Mouse (Mus musculus) skeletal muscle tissue, adult 2 months (tissue): ENCODE results near the gene Peli1.
"Not testable (repeated sequence)": the region's sequence is repeated elsewhere in the genome, so short reads cannot be mapped to it uniquely, and the experiment has no call there.

ENCODE experiments used
- DNase-seq: peaks from one replicate; pipeline ENCODE4 v3.0.0-alpha.2; 2012; ENCODE audit warnings: low read depth, low spot score

Gene Peli1

DNA sequence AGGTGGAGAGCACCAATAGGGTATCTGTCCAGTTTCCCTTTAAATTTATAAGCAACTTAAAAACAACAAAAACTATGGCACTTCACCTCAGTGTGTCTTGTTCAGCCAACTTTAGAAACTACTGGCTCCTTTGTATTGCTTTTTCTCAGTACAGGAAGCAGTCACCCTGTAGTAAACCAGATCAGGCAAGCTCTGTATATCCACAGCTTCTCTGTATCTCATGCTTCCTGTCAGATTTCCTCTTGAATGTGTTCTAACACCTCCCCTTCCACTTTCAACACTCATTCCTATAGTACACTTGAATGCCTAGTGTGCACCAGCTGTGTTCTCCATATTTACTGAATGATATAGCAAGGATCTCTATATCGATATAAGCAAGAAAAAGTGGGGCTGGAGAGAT, 60.6 kb downstream of the Peli1 start:
- no peak for DNase-seq

DNA sequence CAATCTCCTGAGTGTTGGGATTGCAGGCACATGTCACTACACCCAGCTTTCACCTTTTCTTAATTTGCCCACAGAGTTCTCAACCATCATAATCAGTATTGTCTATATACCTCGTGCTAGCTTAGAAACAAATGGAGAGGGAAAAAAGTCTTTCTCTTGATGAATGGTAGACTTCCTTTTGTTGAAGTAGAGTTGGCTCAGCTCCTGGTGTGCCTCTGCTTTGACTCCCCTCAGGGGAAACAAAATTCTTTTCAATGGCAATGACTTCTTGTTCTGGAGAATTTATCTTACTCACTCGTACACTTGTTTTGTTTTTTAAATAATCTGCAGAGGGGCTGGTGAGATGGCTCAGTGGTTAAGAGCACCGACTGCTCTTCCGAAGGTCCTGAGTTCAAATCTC, 62.0 kb downstream of the Peli1 start:
- DNase-seq, result no peak

DNA sequence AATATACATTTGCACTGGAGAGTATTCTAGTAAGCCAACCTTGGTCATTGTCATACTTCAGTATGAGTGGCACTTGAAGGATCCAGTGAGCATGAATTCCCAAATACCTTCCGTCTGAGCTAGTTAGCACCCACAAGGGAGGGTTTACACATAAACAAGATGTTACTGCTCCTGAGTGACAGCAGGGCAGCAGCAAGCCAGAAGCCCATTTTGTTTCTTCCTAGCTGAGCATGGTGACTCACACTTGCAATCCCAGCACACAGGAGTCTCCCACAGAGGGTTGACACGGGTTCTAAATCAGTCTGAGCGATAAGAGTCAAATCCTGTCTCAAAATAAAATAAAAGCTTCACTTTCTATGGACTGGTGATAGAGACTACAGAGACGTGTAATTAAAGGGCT, 66.5 kb downstream of the Peli1 start:
- no peak for DNase-seq

DNA sequence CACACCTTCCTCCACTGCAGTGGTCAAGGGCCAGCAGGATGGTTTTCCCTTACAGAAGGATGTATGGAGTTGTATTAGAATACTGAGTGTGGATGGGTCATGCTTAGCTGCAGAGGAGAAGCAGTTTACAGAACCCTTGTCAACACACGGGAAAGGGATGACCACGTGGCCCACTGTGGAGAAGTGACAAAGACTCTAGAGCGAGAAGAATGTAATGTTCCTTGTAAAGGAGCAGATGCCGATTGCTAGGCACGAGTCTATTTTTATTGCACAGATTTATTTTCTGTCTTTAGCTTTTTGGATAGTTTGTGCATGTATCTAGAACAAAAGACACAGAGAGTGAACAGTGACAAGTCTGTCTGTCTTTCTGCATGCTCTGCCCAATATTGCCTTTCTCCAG, 71.0 kb downstream of the Peli1 start:
- DNase-seq, result no peak

DNA sequence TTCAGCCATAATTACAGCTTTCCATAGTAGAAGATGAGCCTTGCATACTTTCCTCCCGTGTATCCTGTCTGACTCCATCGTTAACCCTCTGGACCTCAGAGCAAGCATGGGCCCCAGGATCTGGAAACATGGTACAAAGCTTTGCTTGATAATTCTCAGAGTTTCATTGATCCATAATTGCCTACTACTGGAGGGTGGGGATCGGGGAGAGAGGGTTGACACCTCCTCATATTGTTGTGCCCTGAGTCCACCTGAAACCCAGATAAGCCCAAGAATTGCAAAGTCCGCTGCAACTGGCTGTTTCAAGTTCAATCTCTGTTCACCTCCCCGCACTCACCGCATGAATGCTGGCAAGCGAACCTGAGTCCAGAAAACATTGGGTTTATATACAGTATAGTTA, 72.1 kb downstream of the Peli1 start:
- DNase-seq, result no peak

DNA sequence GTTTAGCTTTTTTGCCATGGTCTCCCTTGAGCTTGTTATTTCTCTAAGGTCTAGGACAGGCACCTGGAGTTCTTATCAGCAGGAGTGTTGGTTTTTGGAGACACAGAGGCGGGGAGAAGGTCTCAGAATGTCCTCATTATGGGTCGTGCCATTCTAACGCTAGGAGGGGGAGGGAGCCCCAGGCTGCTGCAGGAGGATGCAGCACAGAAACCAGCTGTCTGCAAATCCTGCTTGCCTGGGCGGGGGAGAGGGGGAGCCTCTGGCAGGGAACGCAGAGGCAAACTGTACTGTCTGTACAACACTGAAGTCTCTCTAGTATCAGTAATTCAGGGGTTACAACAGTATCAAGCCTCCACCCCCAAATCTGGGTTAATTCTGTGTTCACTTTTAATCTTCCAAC, 72.6 kb downstream of the Peli1 start:
- no peak for DNase-seq

DNA sequence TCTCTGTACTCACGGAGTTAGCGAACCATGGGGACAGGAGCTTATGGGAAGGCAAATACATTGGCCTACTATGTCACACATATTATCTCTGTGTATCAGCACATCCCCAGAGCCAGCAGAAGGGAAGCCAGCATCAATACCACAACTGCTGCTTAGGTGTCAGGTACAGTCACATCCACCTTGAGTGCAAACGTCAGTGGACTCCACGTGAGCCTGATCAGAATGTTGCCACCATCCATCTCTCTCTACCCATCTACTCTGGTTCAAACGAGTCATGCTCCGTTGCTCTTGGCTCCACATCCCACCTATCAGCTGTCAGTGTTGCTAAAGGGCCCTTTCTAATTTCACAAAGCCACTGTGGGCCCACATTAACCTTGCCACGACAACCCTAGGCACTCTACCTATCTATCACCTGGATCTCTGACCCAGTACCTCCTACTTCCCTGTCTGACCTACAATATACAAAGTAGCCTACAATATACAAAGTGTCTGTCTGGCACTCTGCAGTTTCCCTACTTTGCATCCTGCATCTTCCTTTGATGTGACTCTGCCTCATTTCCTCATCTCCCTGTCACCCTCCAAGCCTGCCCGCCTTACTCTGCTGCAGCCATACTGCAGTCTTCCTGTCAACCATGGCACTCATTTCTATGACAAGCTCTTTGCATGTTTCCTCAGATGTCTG, 73.4 kb downstream of the Peli1 start:
- no peak for DNase-seq

DNA sequence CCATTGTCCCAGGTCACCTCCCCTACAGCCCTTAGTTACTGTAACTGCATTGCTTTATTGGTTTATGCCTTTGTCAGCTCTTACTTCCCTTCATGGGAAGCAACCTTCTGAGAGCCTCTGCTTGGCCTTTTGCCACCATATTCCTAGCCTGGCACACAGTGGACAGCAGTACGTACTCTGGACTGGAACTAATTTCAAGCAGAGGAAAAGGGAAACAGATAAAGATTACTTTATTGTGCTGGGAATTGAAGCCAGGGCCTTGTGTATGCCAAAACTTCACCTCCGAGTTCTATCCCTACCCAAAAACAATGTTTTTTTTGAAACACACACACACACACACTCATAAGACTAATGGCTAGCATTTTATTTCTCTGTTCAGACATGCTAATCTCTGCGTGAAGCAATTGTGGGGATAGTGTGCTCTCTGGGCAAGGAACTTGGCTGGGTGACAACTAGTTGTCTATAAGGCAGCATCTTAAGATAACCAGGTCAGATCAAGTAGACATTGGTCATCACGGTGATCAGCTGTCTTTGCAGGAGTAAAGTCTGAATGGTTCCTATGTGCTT, 74.0 kb downstream of the Peli1 start:
- no peak for DNase-seq

DNA sequence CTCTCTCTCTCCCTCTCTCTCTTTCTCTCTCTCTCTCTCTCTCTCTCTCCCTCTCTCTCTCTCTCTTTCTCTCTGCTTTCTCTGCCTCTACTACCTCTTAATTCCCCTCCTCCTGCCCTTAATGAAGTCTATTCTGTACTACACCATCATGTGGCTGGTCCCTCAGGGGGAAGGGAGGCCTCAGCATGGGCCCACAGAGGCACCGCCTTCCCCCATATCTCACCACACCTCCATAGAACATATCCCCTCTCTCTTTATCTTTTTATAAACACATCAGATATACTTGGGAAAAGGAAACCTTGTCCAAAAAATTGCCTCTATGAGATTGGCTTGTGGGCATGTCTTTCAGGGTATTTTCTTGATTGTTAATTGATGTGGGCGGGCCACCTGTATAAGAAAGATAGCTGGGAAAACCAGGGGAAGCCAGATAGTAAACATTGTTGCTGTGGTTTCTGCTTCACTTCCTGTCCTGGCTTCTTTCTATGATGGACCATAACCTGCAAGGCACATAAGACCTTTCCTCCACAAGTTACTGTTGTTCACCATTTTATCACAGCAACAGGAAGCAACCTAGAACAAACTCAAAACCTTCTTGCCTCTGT, 75.5 kb downstream of the Peli1 start:
- DNase-seq, result no peak

DNA sequence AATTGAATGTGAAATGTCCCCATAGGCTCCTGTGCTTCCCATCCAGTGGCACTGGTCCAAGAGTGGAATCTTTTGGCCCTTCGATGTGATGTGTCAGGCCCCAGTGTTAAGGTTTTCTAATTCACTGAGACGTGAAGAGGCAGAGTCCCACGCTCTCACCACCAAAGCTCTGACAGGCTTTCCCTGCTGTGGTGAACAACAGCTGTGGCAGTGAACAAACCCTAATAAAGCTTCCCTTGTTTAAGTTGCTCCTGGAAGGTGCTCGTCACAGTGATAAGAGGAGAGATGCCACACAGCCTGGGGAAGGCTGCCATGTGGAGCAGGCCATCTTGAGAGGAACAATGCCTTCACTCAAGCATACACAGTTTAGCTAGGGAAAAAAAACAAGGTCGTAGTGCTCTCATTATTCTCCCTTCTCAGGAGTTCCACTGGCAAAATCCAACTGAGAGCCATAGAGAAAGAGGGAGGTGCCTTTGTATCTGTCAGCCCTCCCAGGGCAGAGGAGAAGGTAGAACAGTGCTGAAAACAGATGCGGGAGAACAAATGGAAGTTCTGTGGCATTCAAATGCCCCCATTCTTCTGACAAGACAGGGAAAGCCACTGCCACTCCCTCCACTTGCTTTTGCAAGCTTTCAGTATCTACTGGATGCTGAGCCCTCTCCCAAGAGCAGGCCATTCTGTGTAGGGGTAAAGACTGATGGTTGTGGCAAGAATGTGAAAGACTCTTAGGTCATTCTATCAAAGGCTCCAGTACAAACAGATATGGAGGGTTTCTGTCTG, 77.9 kb downstream of the Peli1 start:
- no peak for DNase-seq

DNA sequence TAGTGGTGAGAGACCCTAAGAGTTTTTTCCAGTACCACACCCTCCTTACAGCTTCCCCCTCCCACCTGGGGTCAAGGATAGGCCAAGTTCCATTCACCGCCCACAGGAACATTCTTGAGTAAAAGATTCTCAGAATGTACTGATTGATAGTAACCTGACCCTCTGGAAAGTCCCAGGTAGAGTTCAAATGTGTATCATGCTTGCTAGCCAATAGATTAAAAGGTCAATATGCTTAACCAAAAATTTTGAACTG, 78.4 kb downstream of the Peli1 start:
- DNase-seq, result not testable (repeated sequence)

DNA sequence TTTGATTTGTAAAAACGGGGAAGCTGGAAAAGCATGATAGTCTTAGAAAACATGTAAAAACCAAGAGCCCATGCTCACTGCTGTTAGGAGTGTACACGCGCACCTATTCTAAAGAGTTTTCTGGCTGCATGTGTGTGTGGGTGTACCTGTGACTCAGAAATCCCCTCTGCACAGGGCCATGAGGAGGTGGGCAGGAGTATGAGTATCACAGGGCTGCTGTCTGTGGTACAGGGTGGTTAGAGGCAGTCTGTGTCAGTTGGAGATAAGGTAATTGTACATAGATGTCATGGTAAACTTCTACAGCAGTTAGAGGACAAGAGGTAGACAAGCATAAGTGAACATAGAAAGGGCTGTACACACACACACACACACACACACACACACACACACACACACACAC, 81.2 kb downstream of the Peli1 start:
- DNase-seq, result no peak

DNA sequence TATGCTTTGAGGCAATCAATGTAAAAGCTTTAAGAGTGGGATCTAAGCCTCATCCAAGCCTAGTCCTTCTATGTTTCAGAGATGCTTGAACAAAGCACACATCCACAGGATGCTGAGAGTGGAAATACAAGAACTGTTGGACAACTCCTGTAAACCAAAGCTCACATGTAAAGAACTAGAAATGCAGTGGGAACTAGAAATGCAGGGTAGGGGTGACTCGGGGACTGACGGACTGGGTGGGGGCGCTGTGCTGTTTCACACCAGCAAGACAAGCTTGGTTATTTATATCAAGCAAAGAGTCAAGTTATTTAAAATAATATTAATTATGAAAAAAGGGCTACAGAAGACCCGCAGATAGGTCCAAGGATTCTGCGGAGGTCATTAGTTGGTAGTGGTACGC, 82.8 kb downstream of the Peli1 start:
- no peak for DNase-seq

DNA sequence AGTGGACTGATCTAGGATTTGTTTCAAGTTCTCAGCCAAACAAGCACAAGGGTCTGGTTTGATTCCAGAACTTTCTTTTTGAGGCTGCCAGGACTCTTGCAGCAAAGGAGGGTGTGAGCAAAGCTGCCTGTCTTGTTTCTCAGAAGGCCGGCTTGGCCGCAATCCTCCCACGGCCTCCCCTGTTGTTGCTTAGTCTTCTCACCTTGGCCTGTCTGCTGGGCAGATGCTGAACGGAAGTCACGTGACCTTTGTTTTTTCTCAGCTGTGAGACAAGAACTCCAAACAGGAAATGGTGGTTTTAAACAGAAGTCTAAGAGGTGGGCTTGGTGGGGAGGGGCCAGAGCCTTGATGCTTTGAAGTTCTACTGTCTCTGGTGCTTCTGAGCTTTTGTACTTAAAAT, 83.3 kb downstream of the Peli1 start:
- peak; percentile 64 for DNase-seq

DNA sequence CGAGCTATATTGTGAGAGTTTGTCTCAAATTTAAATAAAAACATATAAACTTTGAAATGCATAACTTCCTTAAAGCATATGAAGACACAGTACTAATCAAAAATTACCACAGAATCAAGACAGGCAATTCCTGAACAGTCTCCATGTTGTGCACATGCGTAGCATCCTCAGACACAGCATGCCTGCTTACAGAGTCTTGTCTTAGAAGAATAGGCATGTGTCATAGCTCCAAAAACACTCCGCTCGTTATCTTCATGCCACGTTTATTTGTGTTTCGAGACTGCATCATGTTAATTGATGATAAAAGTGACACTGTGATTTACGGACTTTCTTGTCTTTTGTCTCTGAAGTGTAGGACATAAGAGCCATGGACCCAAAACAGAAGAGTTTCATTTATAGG, 84.0 kb downstream of the Peli1 start:
- no peak for DNase-seq

DNA sequence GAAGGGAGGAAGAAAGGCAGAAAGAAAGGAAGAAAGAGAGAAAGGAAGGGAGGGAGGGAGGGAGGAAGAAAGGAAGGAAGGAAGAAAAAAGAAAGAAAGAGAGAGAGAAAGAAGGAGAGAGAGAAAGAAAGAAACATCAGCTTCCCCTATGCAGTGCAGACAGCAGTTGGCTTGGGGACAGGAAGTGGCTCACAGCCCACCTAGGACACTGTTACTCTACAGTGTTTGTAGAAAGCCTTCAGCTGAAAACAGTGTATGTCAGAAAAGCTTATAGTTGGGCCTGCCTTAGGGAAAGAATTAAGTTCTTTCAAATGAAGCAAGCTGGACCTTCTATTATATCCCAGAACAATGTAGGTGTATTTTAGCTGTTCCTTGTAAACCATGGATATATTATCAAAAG, 85.4 kb downstream of the Peli1 start:
- no peak for DNase-seq

DNA sequence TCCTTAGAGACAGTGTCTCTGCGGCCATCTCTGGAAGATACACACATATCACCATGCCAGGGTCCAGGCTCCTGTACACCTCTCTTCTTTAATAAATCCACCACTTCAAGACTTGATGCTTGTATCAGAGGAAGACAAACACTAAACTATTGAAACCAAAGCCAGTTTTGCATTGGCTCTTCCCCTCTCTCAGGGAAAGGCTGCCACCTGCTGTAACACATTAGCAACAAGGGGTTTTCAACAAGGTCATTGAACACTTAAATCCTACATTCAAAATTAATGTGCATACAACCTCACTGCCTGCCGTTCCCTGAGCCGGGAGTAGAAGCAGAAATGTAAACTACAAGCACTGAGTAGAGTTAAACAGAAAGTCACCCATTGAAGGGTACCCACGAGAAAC, 87.3 kb downstream of the Peli1 start:
- peak; percentile 18 for DNase-seq

DNA sequence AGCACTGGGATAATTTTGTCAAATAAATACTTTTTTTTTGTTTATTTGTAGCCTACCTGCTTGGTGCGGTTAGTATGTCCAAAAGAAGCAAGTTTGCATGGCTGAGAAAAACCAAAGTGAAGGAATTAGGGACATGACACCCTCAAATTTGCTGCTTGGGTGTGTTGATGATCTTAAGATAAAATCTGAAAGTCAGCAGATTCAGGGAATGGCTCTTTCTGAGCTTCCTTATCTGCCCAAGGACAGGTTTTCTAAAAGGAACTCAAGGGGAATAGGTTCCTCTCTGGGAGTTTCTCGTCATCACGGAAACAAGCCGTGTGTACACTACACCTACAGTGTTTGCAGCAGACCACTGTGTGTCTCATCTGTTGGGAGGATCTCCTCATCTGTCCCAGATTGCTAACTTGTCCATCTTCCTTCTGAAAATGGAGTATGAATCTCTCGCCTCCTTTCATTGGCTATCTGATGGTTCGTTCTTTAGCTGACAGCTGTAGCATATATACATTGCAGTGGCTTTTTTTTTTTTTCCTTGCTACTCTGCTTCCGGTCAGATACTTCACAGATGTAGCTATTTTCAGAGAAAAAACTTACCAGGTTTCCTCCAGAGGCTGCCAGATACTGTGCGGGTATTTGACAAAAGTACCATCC, 88.0 kb downstream of the Peli1 start:
- no peak for DNase-seq

DNA sequence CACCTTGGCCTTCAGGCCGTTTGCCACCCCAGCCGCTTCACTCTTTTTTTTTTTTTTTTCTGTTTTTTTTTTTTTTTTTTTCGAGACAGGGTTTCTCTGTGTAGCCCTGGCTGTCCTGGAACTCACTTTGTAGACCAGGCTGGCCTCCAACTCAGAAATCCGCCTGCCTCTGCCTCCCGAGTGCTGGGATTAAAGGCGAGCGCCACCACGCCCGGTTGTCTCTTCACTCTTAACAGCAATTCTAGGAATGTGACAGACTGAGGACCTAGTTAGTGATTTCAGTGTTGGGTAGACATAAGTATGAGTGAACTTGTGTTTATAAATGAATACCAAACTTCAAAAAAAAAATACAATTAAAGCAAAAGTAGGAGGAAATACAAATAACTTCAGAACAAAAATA, 88.8 kb downstream of the Peli1 start:
- not testable (repeated sequence) for DNase-seq

DNA sequence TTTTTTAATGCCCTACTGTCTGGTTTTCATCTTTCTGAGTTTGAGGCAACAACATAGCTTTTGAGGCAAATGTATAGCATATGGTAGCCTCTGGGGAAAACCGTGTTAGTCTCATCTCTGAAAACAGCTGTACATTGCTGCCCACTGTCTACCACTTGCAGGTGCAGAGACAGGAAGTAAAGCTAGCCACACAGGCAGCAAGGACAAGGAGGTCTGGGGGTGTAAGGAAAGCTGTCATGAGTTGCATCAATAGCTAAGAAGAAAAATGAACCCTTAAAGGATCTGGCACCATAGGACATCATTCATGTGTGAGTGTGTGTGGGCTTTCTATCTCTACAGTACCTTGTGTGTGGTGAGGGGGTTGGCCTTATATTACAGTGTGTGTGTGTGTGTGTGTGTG, 89.6 kb downstream of the Peli1 start:
- peak; percentile 5 for DNase-seq

DNA sequence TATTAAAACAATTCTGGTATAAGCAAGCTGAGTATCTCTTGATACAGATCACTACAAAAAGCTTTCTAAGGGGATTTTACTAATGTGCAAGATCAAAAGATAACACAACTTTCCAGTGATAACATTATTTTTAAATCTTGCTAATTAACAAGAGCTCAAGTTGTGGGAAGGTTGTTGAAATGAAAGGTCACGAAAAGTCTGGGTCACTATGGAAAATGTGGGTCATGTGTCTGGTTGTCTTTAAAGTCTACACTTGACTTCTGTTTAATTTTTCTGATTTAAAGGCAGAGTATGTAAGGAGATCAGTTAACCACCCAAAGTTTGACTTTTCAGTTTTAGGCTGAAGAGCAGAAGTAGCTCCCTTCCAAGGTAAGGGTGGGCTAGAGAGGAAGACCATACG, 90.5 kb downstream of the Peli1 start:
- no peak for DNase-seq

DNA sequence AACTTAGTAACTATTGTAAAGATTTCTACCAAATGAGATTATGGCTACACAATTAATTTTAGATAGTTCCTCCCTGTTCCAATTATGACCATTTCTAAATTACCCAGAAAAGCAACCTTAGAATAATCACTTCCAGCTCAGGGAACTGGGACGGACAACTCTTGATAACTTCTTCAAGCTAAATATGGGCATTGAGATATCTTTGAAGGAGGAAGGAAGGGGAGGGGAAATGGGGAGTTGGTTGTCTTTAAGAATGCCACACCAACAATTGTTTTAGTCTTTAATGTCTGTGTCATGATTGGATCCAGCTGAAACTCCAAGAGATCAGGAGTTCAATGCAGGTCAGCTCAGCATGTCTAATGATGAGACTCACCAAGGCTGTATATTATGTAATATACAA, 91.6 kb downstream of the Peli1 start:
- no peak for DNase-seq

DNA sequence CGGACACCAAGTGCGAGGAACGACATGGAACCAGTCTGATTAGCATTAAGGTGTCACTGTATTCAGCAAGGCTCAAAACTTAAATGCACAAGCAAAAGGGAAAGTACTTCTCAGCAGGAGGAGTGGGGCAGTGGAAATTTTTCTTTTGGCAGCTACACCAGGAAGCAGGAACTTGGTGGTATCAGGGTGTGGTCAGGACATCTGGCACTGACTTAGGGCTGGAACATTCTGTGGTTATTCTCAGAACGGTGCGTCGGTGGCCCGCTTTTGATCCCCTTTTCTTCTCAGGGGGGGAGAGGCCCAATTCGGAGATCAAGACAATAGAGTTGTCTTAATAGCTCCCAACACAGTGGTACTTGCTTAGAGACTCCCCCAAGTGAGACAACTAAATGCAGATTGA, 100.7 kb downstream of the Peli1 start:
- not testable (repeated sequence) for DNase-seq
